Mouse (Mus musculus) liver, embryonic 11.5 days (tissue): ENCODE results near the gene Cd209b. TPM values are rescaled to one million over a fixed set of nuclear protein-coding genes. Genes with fewer than 3 reads are reported as not detected.

Source experiments
- ATAC-seq: fragments of 200-750 bp; cut with Nextera tagmentation; replicated peaks from 2 replicates; pipeline ENCODE4 v1.8.0; 2017; ENCODE audit warnings: moderate number of reproducible peaks, mild to moderate bottlenecking, moderate TSS enrichment, moderate library complexity; ENCODE audit not compliant: low FRiP score
- DNase-seq: peaks from one replicate; pipeline ENCODE4 v3.0.0-alpha.2; 2017; ENCODE audit warnings: low spot score
- H3K27ac ChIP-seq: fragments of 300-500 bp; sonication (generic); 2 replicates; pipeline ENCODE4 v1.5.1; 2014; ENCODE audit warnings: mild to moderate bottlenecking, low read depth, low read length, control low read depth
- H3K27me3 ChIP-seq: fragments of 300-500 bp; sonication (generic); replicated peaks from 2 replicates; pipeline ENCODE4 v1.6.1; 2014; ENCODE audit warnings: low read length, mixed read lengths; ENCODE audit not compliant: control insufficient read depth, insufficient read depth
- H3K36me3 ChIP-seq: fragments of 300-500 bp; sonication (generic); 2 replicates; pipeline ENCODE4 v1.6.1; 2014; ENCODE audit warnings: mild to moderate bottlenecking, low read length, moderate library complexity, mixed read lengths; ENCODE audit not compliant: control insufficient read depth, insufficient read depth
- H3K4me1 ChIP-seq: fragments of 300-500 bp; sonication (generic); replicated peaks from 2 replicates; pipeline ENCODE4 v1.6.1; 2014; ENCODE audit warnings: low read length, mixed read lengths; ENCODE audit not compliant: control insufficient read depth, insufficient read depth
- H3K4me2 ChIP-seq: fragments of 300-500 bp; sonication (generic); 2 replicates; pipeline ENCODE4 v1.6.1; 2014; ENCODE audit warnings: mild to moderate bottlenecking, control low read depth, moderate library complexity
- H3K4me3 ChIP-seq: fragments of 300-500 bp; sonication (generic); 2 replicates; pipeline ENCODE4 v1.5.1; 2014; ENCODE audit warnings: low read depth, low read length, control low read depth
- H3K9ac ChIP-seq: fragments of 300-500 bp; sonication (generic); 2 replicates; pipeline ENCODE4 v1.6.1; 2014; ENCODE audit warnings: low read depth, low read length, control low read depth
- H3K9me3 ChIP-seq: fragments of 300-500 bp; sonication (generic); 2 replicates; pipeline ENCODE4 v1.6.1; 2016; ENCODE audit warnings: low read length, inconsistent platforms, mixed read lengths; ENCODE audit not compliant: control insufficient read depth
- WGBS: fragments of 180-500 bp; shearing (Covaris S2); extraction: QIAGEN DNeasy Blood & Tissue Kit; methylation state at CpG from one replicate; pipeline ENCODE4 v1.1.7; 2014; 5-methylcytosine and 5-hydroxymethylcytosine counted together
- polyA plus RNA-seq: library from polyadenylated mRNA; unstranded; fragments of >200 nt; fragmentation: Nextera tagmentation; extraction: Ambion mirVana; gene quantifications from 2 replicates; pipeline ENCODE4 v1.2.1, GENCODE M21; 2014

Cd209b gene
- not detected in 2 replicates for polyA plus RNA-seq

DNA sequence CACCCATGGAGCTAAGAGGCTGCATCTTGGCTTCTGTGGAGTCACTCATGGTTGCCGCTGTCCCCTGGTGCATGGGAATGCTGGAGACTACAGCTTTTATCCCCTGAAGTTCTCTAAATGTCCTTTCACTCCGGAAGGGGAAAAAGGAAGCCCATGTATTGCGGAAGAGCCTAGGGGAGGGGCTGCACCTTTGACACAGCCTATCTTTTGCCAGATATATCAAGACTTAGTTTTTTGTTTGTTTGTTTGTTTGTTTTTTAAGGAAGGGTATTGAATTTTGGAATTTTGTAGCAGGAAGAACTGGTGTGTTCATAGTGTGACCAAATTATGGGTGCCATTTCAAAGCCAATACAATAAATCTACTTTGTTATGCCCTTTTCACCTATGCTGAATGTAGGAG, at the start of gene Cd209b:
Cd209b (minus strand) TSS at position 101 of the 400 bp plus-strand sequence.
- Histone ChIP-seq H3K4me3 (no peak within 1 kb of the TSS), H3K36me3 (no peaks in the 10 kb centered on the region), H3K27me3 (no peaks in the 10 kb centered on the region), H3K9ac (no peak within 1 kb of the TSS), H3K4me1 (no peaks in the 10 kb centered on the region), H3K27ac (no peak within 1 kb of the TSS), H3K9me3 (no peaks in the 10 kb centered on the region), H3K4me2 (no peak within 1 kb of the TSS)
- no peak for DNase-seq
- ATAC-seq: no peak
- 74% methylated on average over 3 of the region's 3 CpGs for WGBS

DNA sequence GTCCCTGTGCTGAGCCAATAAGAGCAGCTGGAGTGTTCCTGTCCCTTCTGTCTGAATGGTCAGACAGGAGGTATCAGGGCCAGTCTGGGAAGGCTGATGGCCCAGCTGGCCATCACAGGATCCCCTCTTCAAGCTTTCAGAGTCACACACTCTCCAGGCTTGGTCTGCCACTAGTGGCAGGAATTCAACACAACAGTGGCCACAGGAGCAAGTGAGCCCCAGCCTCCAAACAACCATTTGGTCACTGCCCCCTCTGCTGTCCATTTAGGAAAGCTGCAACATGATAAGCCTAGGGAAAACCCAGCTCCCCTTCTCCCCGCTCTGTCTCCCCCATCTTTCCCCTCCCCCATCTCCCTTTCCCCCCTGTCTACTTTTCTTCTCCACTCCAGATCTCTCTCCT, 29.4 kb upstream of the Cd209b start:
- H3K4me2 ChIP-seq: no peak overlapping the region
- no peak overlapping the region for H3K4me3 ChIP-seq
- H3K36me3 ChIP-seq: no peaks in the 10 kb centered on the region
- ATAC-seq (no peak; the same call in 1 of the 2 replicates), DNase-seq (no peak)
- no peak overlapping the region for H3K27ac ChIP-seq
- H3K27me3 ChIP-seq: no peaks in the 10 kb centered on the region
- 50% methylated on average over 1 of the region's 1 CpGs for WGBS
- no peaks in the 10 kb centered on the region for H3K9me3 ChIP-seq
- H3K4me1 ChIP-seq: no peaks in the 10 kb centered on the region
- H3K9ac ChIP-seq: no peak overlapping the region

GRCm38 (mm10) chr8:3954646-3955045, 28.0 kb upstream of the Cd209b start, which contains the start of gene Cd209c:
TSS of gene Cd209c (minus strand) at chr8:3954746.
- no peak within 1 kb of the TSS for H3K9ac ChIP-seq
- ATAC-seq (no peak), DNase-seq (no peak)
- WGBS: 71% methylated on average over 1 of the region's 1 CpGs
- no peak within 1 kb of the TSS for H3K4me3 ChIP-seq
- no peaks in the 10 kb centered on the region for H3K4me1 ChIP-seq
- no peaks in the 10 kb centered on the region for H3K9me3 ChIP-seq
- H3K4me2 ChIP-seq: no peak within 1 kb of the TSS
- H3K27me3 ChIP-seq: no peaks in the 10 kb centered on the region
- no peaks in the 10 kb centered on the region for H3K36me3 ChIP-seq
- no peak within 1 kb of the TSS for H3K27ac ChIP-seq

- Histone ChIP-seq H3K36me3 (no peaks in the 10 kb centered on the region), H3K4me1 (no peaks in the 10 kb centered on the region), H3K4me3 (no peak overlapping the region), H3K9ac (no peak overlapping the region), H3K27ac (no peak overlapping the region), H3K4me2 (no peak overlapping the region), H3K9me3 (no peaks in the 10 kb centered on the region), H3K27me3 (no peaks in the 10 kb centered on the region)
- DNase-seq (no peak), ATAC-seq (no peak)
- 75% methylated on average over 3 of the region's 3 CpGs for WGBS
These were observed 13.4 kb upstream of the Cd209b start for GRCm38 (mm10) chr8:3940023-3940422.

DNA sequence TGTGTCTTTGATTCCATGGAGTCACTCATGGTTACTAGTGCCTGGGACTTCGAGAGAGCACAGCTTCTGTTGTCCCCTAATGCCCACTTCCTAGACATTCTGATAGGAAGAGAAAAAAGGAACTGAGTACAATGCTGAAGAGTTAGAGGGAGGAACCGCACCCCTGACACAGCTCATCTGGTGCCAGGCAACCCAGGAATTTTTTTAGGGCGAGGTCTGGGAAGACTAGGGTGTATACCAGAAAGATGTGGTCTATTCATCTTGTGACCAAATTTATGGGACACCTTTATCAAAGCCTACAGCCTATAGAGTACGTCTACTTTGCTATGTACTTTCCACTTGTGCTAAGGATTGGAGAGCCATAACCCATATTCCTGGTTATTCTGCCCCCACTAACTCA, 48.2 kb downstream of the Cd209b start, which contains the start of gene Cd209d:
Cd209d (minus strand) TSS at position 101 of the 400 bp plus-strand sequence.
- 0 out of 2 replicates have a peak, but pooled peaks cover 3% of the 10 kb centered on the region for H3K9me3 ChIP-seq
- no peaks in the 10 kb centered on the region for H3K4me1 ChIP-seq
- no peak within 1 kb of the TSS for H3K4me3 ChIP-seq
- WGBS: 60% methylated on average over 4 of the region's 4 CpGs
- DNase-seq (no peak), ATAC-seq (no peak)
- no peak within 1 kb of the TSS for H3K27ac ChIP-seq
- no peaks in the 10 kb centered on the region for H3K27me3 ChIP-seq
- H3K9ac ChIP-seq: no peak within 1 kb of the TSS
- H3K4me2 ChIP-seq: no peak within 1 kb of the TSS
- H3K36me3 ChIP-seq: no peaks in the 10 kb centered on the region

DNA sequence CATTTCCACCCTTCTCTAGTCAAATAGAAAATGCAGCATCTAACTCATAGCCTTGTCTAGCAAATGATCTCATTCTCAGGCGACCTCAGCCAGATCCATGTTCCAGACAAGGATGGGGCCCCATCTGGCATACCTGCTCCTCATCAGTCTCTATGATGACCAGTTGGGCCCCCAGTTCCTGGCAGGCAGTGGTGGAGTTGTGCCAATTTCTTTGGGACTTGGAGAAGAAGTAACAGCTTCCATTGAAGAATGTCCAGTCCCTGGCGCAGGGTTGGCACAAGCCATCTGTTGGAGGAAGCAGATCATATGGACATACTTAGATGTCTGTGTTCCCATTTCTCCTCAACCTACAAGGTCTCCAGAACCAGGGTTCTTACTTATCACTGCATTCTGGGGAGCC, 50.5 kb downstream of the Cd209b start:
- no peak for DNase-seq
- H3K9me3 ChIP-seq: 0 out of 2 replicates have a peak, but pooled peaks cover 3% of the 10 kb centered on the region
- H3K27me3 ChIP-seq: no peaks in the 10 kb centered on the region
- H3K27ac ChIP-seq: no peak overlapping the region
- no peaks in the 10 kb centered on the region for H3K4me1 ChIP-seq
- WGBS: 73% methylated on average over 2 of the region's 2 CpGs
- H3K4me3 ChIP-seq: no peak overlapping the region
- ATAC-seq: no peak
- H3K4me2 ChIP-seq: no peak overlapping the region
- no peak overlapping the region for H3K9ac ChIP-seq
- no peaks in the 10 kb centered on the region for H3K36me3 ChIP-seq

Other genes starting within 250 kb of the Cd209b start
- gene Fcer2a, start 232.7 kb downstream of the Cd209b start, polyA plus RNA-seq: 0.10 TPM in 1 of 2 replicates, not detected in the other
- gene Clec4g, start 206.2 kb downstream of the Cd209b start, polyA plus RNA-seq: 0.92 and 1.8 TPM in 2 replicates
- 0.23 TPM in 1 of 2 replicates, not detected in the other for gene Cd209a, start 177.9 kb downstream of the Cd209b start, polyA plus RNA-seq
- gene Cd209e, start 72.5 kb downstream of the Cd209b start, polyA plus RNA-seq: not detected in 2 replicates
- not detected in 2 replicates for gene Cd209d, start 48.3 kb downstream of the Cd209b start, polyA plus RNA-seq
- gene Cd209c, start 27.9 kb upstream of the Cd209b start, polyA plus RNA-seq: 0.55 and 0.69 TPM in 2 replicates
- gene Cd209f, start 179.0 kb upstream of the Cd209b start, polyA plus RNA-seq: not detected in 2 replicates
- gene Cd209g, start 207.3 kb upstream of the Cd209b start, polyA plus RNA-seq: not detected in 2 replicates
- 10.8 and 12.5 TPM in 2 replicates for gene Evi5l, start 239.7 kb upstream of the Cd209b start, polyA plus RNA-seq